Mouse (Mus musculus) cerebellum, adult 9-11 months (tissue): Measurements from ENCODE around the gene Arrdc5.
A peak's percentile ranks its signal among the peaks of the same experiment; 100 is the strongest.

ENCODE experiments used
- DNase-seq: peaks from one replicate; pipeline ENCODE4 v3.0.0; 2022

Arrdc5 gene

DNA sequence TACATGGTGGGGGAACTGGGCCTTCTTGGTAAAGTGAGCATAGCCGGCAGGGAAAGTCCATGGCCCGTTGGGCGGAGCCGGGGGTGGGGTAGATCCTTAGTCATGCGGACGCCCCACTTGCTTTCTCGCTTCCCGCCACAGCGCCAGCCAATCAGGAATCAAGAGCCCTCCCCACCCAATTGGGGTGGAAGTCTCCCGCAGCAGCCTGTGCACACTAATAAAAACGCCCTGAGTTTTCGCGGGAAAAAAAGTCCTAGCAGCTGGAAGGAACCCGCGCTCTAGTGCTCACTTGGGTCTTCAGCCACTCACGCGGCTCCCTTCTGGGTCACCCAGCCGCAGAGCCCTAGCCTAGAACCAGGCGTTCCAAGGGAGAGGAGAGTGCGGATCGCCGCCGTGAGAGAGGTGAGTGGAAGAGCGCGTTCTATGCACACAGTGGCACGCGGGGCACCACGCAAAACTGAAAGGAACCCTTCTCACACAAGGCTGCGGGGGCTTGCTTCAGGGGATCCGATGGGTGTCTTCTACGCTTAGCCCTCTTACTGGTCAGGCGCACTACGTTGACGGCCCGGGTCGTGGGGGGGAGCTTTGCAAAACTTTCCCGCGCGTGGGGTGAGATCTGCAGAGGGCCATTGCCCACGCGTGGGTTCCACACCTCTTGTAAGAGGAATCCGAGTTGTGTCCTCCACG lies 3.2 kb upstream of the Arrdc5 start, which contains the start of gene Uhrf1:
Gene Uhrf1 (plus strand): TSS at position 162 of the 687 bp plus-strand sequence.
- DNase-seq = no peak

GRCm38 (mm10) chr17:56302363-56302996 lies 2.4 kb upstream of the Arrdc5 start:
- DNase-seq = no peak

- DNase-seq = no peak
These were observed 1.8 kb downstream of the Arrdc5 start for GRCm38 (mm10) chr17:56298238-56298637.

GRCm38 (mm10) chr17:56296201-56296600 lies 3.9 kb downstream of the Arrdc5 start:
- no peak for DNase-seq

DNA sequence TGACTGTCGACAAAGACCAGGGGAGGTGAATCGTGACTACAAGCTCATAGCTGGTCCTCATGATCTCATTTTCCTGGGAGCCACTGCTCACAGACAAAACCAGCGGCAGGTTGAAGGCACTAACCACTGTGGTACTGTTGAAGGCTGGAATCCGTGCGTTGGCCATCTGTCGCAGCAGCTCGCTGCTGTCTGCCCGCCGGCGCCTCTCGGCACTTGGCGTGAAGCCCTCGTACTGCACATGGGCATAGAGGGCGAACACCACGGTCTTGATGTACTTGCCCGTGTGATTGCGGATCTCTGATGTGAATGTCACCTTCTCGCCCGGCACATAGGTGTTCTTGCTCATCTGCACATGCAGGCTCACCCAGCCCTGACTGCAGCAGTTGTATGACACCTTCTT lies 5.8 kb downstream of the Arrdc5 start:
- DNase-seq = peak; percentile 77

- no peak for DNase-seq
These were observed 6.8 kb downstream of the Arrdc5 start for GRCm38 (mm10) chr17:56293291-56293690.

DNA sequence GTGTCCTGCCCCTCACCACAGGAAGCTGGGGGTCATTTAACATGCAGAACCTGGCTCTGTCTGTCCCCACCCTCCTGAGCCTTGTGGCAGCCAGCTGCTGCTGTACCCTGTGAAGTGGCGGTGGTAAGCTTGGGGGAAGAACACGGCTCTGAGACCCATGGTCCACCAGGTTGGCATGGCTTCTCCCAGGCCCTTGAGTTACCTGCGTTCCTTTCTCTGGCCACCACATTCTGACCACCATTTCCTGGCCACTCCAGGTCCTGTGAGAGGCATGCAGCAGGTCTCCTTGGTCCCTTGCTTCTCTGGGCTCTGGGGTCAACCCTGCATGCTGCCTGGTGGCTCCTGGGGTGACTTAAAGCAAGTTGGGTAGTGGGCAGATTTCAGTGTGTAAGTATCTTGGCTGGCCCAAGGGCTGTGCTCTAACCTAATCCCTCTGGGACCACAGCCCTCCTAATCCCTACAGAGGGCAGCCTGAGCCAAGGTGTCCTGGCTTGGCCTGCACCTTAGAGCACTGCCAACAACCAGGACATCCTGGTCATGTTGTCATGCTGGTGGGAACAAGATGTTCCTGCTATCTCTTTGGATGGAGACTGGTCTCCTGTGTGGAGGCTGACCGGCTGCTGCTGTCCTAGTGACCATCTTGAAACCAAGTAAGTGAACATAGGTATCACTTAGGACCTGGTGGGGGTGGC lies 7.4 kb downstream of the Arrdc5 start, which contains the start of gene Plin3:
Gene Plin3 (minus strand): TSS at position 343 of the 692 bp plus-strand sequence.
- DNase-seq = no peak

GRCm38 (mm10) chr17:56291826-56292475 lies 8.1 kb downstream of the Arrdc5 start:
- DNase-seq = no peak

GRCm38 (mm10) chr17:56291171-56291511 lies 8.9 kb downstream of the Arrdc5 start:
- DNase-seq = peak; percentile 71

DNA sequence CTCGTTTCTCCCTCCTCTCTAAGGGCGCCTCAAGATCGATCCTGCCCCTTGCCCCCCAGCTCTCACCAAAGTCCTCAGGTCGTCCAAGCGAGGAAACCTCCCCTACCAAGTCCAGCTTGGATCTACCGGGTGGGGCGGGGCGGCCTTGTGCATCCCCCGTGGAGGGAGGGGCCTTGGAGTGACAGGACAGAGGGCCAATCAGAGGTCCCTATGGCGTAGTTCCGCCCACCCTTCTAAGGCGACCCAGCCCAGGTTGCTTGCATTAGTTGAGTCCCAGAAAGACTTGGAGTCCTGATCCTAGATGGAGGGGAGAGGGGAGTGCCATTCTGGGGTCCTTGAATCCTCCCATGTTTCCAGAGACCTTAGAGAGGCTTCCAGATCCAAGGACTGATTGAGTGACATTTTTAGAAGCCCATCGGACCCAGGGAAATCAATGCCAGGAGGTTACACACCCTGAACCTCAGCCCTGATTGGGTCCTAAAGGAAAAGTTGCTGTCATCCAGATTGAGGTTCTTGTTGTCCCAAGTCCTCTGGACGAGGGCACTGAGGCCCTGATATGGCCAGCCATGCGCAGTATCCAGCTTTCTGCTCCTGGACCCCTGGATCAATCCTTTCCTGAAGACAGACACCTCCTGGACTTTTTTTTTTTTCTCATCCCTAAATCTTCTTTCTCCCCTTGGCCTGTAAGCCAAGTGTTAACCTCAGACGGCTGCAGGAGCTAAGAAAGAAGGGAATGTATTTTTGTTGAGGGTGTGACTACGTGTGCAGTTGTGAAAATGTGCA lies 9.5 kb downstream of the Arrdc5 start:
- DNase-seq = no peak

- DNase-seq = no peak
These were observed 10.4 kb downstream of the Arrdc5 start for GRCm38 (mm10) chr17:56289371-56290331.

DNA sequence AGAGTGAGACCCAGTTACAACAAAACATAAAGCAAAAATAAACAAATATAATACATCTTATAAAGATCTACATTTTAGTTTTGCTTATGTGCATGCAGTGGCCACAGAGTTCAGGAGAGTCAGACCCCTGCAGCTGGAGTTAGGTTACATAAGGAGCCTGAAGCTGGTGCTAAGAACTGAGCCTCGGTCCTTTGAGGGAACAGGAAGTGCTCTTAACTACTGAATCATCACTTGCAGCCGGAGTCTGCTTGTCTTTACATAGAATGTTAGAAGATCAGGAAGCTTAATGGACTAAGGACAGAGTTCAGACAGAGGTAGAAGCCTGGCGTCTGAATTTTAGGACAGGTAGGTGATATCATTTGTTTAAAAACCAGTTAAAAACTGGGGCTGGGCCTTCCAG lies 11.2 kb downstream of the Arrdc5 start:
- no peak for DNase-seq

DNA sequence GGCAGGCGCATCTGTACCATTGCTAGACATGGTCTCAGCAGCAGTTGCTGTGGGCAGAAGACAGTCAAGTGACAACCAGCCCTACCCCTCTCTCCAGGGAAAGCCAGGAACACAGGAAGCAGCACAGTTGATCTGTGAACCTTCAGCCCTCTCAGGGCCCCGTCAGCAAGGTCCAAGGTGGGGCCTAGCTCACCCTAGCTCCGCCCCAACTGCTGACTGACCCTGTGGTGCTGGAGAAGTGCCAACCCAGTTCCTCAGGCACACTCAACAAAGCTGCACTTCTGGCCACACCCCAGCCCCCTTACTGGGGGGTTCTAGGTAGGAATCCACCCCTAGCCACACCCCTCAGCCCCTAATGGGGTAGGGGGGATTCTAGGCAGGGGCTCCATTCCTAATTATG lies 12.3 kb downstream of the Arrdc5 start:
- no peak for DNase-seq

DNA sequence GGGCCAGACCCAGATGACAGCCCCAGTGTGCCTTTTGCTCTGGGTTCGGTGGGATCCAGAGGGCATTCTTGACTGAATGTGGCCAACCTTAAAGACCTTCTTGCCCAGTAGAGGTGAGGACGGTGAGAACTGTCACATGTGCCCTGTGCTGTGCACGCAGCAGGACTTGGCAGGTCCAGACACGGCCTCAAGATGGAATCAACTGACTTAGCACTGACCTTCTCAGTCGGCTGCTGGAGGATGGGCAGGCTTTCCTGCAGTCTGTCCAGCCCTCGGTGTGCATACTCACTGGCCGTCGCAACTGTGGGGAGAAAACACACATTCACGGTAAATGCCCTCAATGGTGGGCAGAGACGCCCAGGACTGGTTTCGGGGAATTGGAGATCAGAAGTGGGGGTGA lies 14.1 kb downstream of the Arrdc5 start:
- no peak for DNase-seq

DNA sequence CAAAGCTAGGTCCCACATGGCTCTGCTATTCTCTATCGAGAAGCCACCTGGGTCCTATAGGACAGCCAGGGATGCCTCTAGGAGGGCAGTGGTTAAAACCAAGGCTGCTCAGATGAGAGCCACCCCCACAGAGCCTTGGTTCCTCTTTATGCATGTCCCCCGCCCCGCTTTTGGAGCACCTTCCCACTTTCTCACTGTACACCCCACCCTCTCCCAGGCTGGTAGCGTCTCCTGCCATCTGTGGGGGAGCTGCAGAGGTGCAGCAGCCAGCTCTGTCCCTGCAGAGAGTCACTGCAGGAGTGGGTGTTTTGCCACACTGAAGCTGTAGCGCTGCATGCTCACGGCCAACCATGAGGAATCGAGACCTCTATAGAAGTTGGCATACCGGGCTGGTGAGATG lies 16.8 kb downstream of the Arrdc5 start:
- no peak for DNase-seq

- peak; percentile 25 for DNase-seq
These were observed 17.3 kb downstream of the Arrdc5 start for GRCm38 (mm10) chr17:56282802-56283201.

- no peak for DNase-seq
These were observed 18.9 kb downstream of the Arrdc5 start for GRCm38 (mm10) chr17:56281193-56281592.

GRCm38 (mm10) chr17:56279481-56280155 lies 20.5 kb downstream of the Arrdc5 start:
- peak; percentile 24 for DNase-seq

GRCm38 (mm10) chr17:56278340-56278739 lies 21.7 kb downstream of the Arrdc5 start:
- no peak for DNase-seq

- peak; percentile 19 for DNase-seq
These were observed 22.6 kb downstream of the Arrdc5 start for GRCm38 (mm10) chr17:56277567-56277893.
